Mouse (Mus musculus) neural tube, embryonic 14.5 days (tissue): ENCODE results near the gene Heatr5b. TPM values are rescaled to one million over a fixed set of nuclear protein-coding genes. Genes with fewer than 3 reads are reported as not detected.
"Not testable (repeated sequence)": the region's sequence is repeated elsewhere in the genome, so short reads cannot be mapped to it uniquely, and the experiment has no call there.

Source experiments
- ATAC-seq: fragments of 200-750 bp; cut with Nextera tagmentation; 2 replicates; pipeline ENCODE4 v1.8.0; 2017; ENCODE audit warnings: low read depth, mild to moderate bottlenecking, moderate TSS enrichment, moderate library complexity
- H3K27ac ChIP-seq: fragments of 300-500 bp; sonication (generic); 2 replicates; pipeline ENCODE4 v1.5.1; 2014; ENCODE audit warnings: low read depth, mild to moderate bottlenecking, control low read depth, low read length, moderate library complexity, mixed read lengths
- H3K27me3 ChIP-seq: fragments of 300-500 bp; sonication (generic); 2 replicates; pipeline ENCODE4 v1.6.1; 2014; ENCODE audit warnings: low read length; ENCODE audit not compliant: control insufficient read depth, insufficient read depth
- H3K36me3 ChIP-seq: fragments of 300-500 bp; sonication (generic); 2 replicates; pipeline ENCODE4 v1.6.1; 2014; ENCODE audit warnings: low read length, mixed read lengths; ENCODE audit not compliant: control insufficient read depth, insufficient read depth
- H3K4me1 ChIP-seq: fragments of 300-500 bp; sonication (generic); 2 replicates; pipeline ENCODE4 v1.6.1; 2014; ENCODE audit warnings: low read length; ENCODE audit not compliant: control insufficient read depth, insufficient read depth
- H3K4me2 ChIP-seq: fragments of 300-500 bp; sonication (generic); 2 replicates; pipeline ENCODE4 v1.6.1; 2014; ENCODE audit warnings: mild to moderate bottlenecking, low read depth, low read length, control low read depth
- H3K4me3 ChIP-seq: fragments of 300-500 bp; sonication (generic); 2 replicates; pipeline ENCODE4 v1.5.1; 2014; ENCODE audit warnings: low read depth, low read length, control low read depth, mixed read lengths
- H3K9ac ChIP-seq: fragments of 300-500 bp; sonication (generic); replicated peaks from 2 replicates; pipeline ENCODE4 v1.6.1; 2014; ENCODE audit warnings: low read depth, mild to moderate bottlenecking, control low read depth, low read length, mixed read lengths
- H3K9me3 ChIP-seq: fragments of 300-500 bp; sonication (generic); 2 replicates; pipeline ENCODE4 v1.6.1; 2016; ENCODE audit warnings: low read length; ENCODE audit not compliant: control insufficient read depth
- WGBS: fragments of 180-500 bp; shearing (Covaris S2); extraction: QIAGEN DNeasy Blood & Tissue Kit; methylation state at CpG from one replicate; pipeline ENCODE4 v1.1.7; 2014; 5-methylcytosine and 5-hydroxymethylcytosine counted together
- polyA plus RNA-seq: library from polyadenylated mRNA; unstranded; fragments of >200 nt; fragmentation: Nextera tagmentation; extraction: Ambion mirVana; gene quantifications from 2 replicates; pipeline ENCODE4 v1.2.1, GENCODE M21; 2014

Gene Heatr5b
- polyA plus RNA-seq, 1 experiment from 2014 or later = 19.4 TPM

- no peaks in the 10 kb centered on the region for H3K27me3 ChIP-seq
- no peak for ATAC-seq
- H3K9ac ChIP-seq = no peak overlapping the region
- no peak overlapping the region for H3K4me2 ChIP-seq
- peaks cover 75% of the 10 kb centered on the region for H3K36me3 ChIP-seq
- no peak overlapping the region for H3K4me3 ChIP-seq
- no peak overlapping the region for H3K27ac ChIP-seq
- WGBS = 94% methylated on average over 13 of the region's 13 CpGs
- no peaks in the 10 kb centered on the region for H3K4me1 ChIP-seq
- H3K9me3 ChIP-seq = no peaks in the 10 kb centered on the region
These were observed 10.8 kb downstream of the Heatr5b start for GRCm38 (mm10) chr17:78824346-78824745.

- Histone ChIP-seq H3K9me3 (no peaks in the 10 kb centered on the region), H3K4me3 (no peak overlapping the region), H3K4me1 (no peaks in the 10 kb centered on the region), H3K9ac (no peak overlapping the region), H3K27me3 (no peaks in the 10 kb centered on the region), H3K36me3 (peaks cover 36% of the 10 kb centered on the region), H3K4me2 (no peak overlapping the region), H3K27ac (no peak overlapping the region)
- no peak for ATAC-seq
- 93% methylated on average over 3 of the region's 3 CpGs for WGBS
These were observed 25.6 kb downstream of the Heatr5b start for GRCm38 (mm10) chr17:78809582-78809981.

- ATAC-seq = no peak
- no peak overlapping the region for H3K4me3 ChIP-seq
- peaks cover 36% of the 10 kb centered on the region for H3K36me3 ChIP-seq
These were observed 26.1 kb downstream of the Heatr5b start for GRCm38 (mm10) chr17:78809019-78809418.

GRCm38 (mm10) chr17:78797222-78797621 lies 37.9 kb downstream of the Heatr5b start:
- WGBS = 96% methylated on average over 1 of the region's 1 CpGs
- no peak for ATAC-seq
- Histone ChIP-seq H3K9me3 (no peaks in the 10 kb centered on the region), H3K4me2 (no peak overlapping the region), H3K27me3 (no peaks in the 10 kb centered on the region), H3K4me1 (no peaks in the 10 kb centered on the region), H3K27ac (no peak overlapping the region), H3K36me3 (peaks cover 56% of the 10 kb centered on the region), H3K4me3 (no peak overlapping the region), H3K9ac (no peak overlapping the region)

More at GRCm38 (mm10) chr17:78809019-78809418, 26.1 kb downstream of the Heatr5b start:
- H3K4me2 ChIP-seq = no peak overlapping the region
- no peak overlapping the region for H3K9ac ChIP-seq
- no peaks in the 10 kb centered on the region for H3K9me3 ChIP-seq
- no peaks in the 10 kb centered on the region for H3K4me1 ChIP-seq
- H3K27ac ChIP-seq = no peak overlapping the region
- H3K27me3 ChIP-seq = no peaks in the 10 kb centered on the region

GRCm38 (mm10) chr17:78794390-78794789 lies 40.8 kb downstream of the Heatr5b start:
- Histone ChIP-seq H3K36me3 (peaks cover 50% of the 10 kb centered on the region), H3K4me1 (no peaks in the 10 kb centered on the region), H3K9ac (no peak overlapping the region), H3K4me3 (no peak overlapping the region), H3K27ac (no peak overlapping the region), H3K27me3 (no peaks in the 10 kb centered on the region), H3K9me3 (no peaks in the 10 kb centered on the region), H3K4me2 (no peak overlapping the region)
- WGBS = 89% methylated on average over 5 of the region's 5 CpGs
- ATAC-seq = no peak

- ATAC-seq = no peak
- Histone ChIP-seq H3K4me3 (no peak overlapping the region), H3K4me2 (no peak overlapping the region), H3K27me3 (no peaks in the 10 kb centered on the region), H3K9ac (no peak overlapping the region), H3K4me1 (no peaks in the 10 kb centered on the region), H3K9me3 (no peaks in the 10 kb centered on the region), H3K27ac (no peak overlapping the region), H3K36me3 (peaks cover 36% of the 10 kb centered on the region)
- 93% methylated on average over 3 of the region's 3 CpGs for WGBS
These were observed 43.0 kb downstream of the Heatr5b start for GRCm38 (mm10) chr17:78792122-78792521.

GRCm38 (mm10) chr17:78791690-78792070 lies 43.5 kb downstream of the Heatr5b start:
- ATAC-seq = no peak
- no peak overlapping the region for H3K4me3 ChIP-seq
- no peaks in the 10 kb centered on the region for H3K4me1 ChIP-seq
- no peak overlapping the region for H3K9ac ChIP-seq
- H3K4me2 ChIP-seq = no peak overlapping the region
- no peaks in the 10 kb centered on the region for H3K27me3 ChIP-seq
- peaks cover 33% of the 10 kb centered on the region for H3K36me3 ChIP-seq
- H3K27ac ChIP-seq = no peak overlapping the region
- WGBS = 95% methylated on average over 3 of the region's 3 CpGs
- H3K9me3 ChIP-seq = no peaks in the 10 kb centered on the region

GRCm38 (mm10) chr17:78791068-78791689 lies 44.0 kb downstream of the Heatr5b start:
- no peak overlapping the region for H3K4me3 ChIP-seq
- peaks cover 32% of the 10 kb centered on the region for H3K36me3 ChIP-seq
- ATAC-seq = no peak
- no peaks in the 10 kb centered on the region for H3K9me3 ChIP-seq
- 77% methylated on average over 7 of the region's 7 CpGs for WGBS
- no peaks in the 10 kb centered on the region for H3K27me3 ChIP-seq
- H3K9ac ChIP-seq = no peak overlapping the region
- H3K4me2 ChIP-seq = no peak overlapping the region
- H3K27ac ChIP-seq = no peak overlapping the region
- no peaks in the 10 kb centered on the region for H3K4me1 ChIP-seq

- H3K27me3 ChIP-seq, H3K27ac ChIP-seq, H3K9ac ChIP-seq, ATAC-seq, H3K9me3 ChIP-seq, H3K4me1 ChIP-seq, H3K4me2 ChIP-seq, H3K4me3 ChIP-seq: not testable (repeated sequence)
- peaks cover 19% of the 10 kb centered on the region; the same call in 1 of the 2 replicates for H3K36me3 ChIP-seq
- 78% methylated on average over 3 of the region's 3 CpGs for WGBS
These were observed 46.9 kb downstream of the Heatr5b start for GRCm38 (mm10) chr17:78788273-78788672.
